Mouse (Mus musculus): ENCODE results near the gene Ppy.

DNA sequence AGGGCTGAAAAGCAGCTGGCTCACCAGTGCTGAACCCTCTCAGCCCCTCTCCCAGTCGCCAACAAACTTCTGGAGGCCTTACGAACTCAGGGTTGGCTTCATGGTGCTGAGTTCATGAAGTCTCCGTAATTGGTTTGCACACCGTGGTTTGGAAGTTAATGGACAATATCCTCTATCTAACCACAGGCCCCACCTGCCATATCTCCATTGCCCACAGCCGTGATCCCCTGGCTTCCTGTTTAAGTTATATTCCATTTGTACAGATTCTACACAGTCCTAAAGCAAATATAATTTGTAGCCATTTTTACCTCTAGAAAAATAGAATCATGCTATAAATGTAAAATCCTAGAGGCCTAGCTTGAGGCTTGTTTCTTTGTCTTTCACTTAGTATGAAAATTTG lies 28.4 kb downstream of the Ppy start:
- TF ChIP-seq CTCF (conservative IDR thresholded peaks at IDR 0.05; ENCODE audit: low read length) (no peak), NANOG (IDR thresholded peaks at IDR 0.05; ENCODE audit: borderline replicate concordance, low read length) (no peak)
